In genomic region chr12:98724224-98724623, GRCm38 (mm10) we compare ENCODE assay signal across 18 mouse cellular contexts. TPM values are rescaled to one million over a fixed set of nuclear protein-coding genes. Genes with fewer than 3 reads are reported as not detected.
DNase-seq lines count a peak whose midpoint lies in the region; ATAC-seq and TF ChIP-seq lines count a peak whose summit lies in the region.
"Had no signal": no experiment of that assay in that cellular context is flagged by ENCODE, and none has a peak within 500 bp of the region (broad histone marks: within the 10 kb centered on the region; RNA-seq: fewer than 3 reads in every experiment).

No protein-coding gene starts in this region.

- WGBS in liver, adult 2 months = 22% methylated on average over 7 of the region's 7 CpGs
- 84% methylated on average over 7 of the region's 7 CpGs for WGBS in liver, postnatal 0 days (ENCODE audit: insufficient replicate concordance)

- no peak for TF ChIP-seq CTCF in liver, adult 2 months (IDR thresholded peaks at IDR 0.05; ENCODE audit: low read depth, low read length)
- no peak for TF ChIP-seq CTCF in liver, postnatal 0 days (IDR thresholded peaks at IDR 0.05; ENCODE audit: low read depth)

- H3K36me3 ChIP-seq in liver, adult 2 months (ENCODE audit: control insufficient read depth, insufficient read depth, low read length) = no peaks in the 10 kb centered on the region
- H3K36me3 ChIP-seq in liver, postnatal 0 days (replicated peaks; ENCODE audit: insufficient read depth, low read length) = no peaks in the 10 kb centered on the region

- peak; percentile 90 for DNase-seq in liver, adult 2 months (ENCODE audit: extremely low read depth, low read depth, low spot score)
- DNase-seq in liver, postnatal 0 days = no peak
- DNase-seq: adrenal gland, adult 2 months; adrenal gland, adult 8-10 months; adrenal gland, postnatal 10 days; adrenal gland, postnatal 14 days; adrenal gland, postnatal 25 days; adrenal gland, postnatal 36 days; B cell, adult 2 months; cerebellum, adult 11 months; cerebellum, adult 11-12 months; cerebellum, adult 18-20 months; cerebellum, adult 2 months had no signal

- no peak for TF ChIP-seq POLR2A in liver, adult 2 months (IDR thresholded peaks at IDR 0.05; ENCODE audit: extremely low read depth, insufficient read depth, low read length)

- no peak for ATAC-seq in liver, postnatal 0 days
- ATAC-seq: activated CD4-positive, CD25-positive, alpha-beta regulatory T cell, adult 4 months; CD4-positive, CD25-positive, alpha-beta regulatory T cell, adult 4 months had no signal

- peaks cover 31% of the 10 kb centered on the region for H3K4me1 ChIP-seq in liver, adult 2 months (ENCODE audit: control insufficient read depth, insufficient read depth, low read length)
- H3K4me1 ChIP-seq in liver, postnatal 0 days (ENCODE audit: insufficient read depth) = peaks cover 5% of the 10 kb centered on the region; the same call in 1 of the 2 replicates

- H3K27ac ChIP-seq in liver, adult 2 months (replicated peaks; ENCODE audit: insufficient read depth, low read depth, low read length) = peak overlapping the region; percentile 60
- H3K27ac ChIP-seq in liver, postnatal 0 days (ENCODE audit: low read depth) = no peak overlapping the region

- no peaks in the 10 kb centered on the region for H3K27me3 ChIP-seq in liver, adult 2 months (ENCODE audit: control insufficient read depth, insufficient read depth, low read length)
- no peaks in the 10 kb centered on the region for H3K27me3 ChIP-seq in liver, postnatal 0 days (ENCODE audit: insufficient read depth, low read length)
- H3K27me3 ChIP-seq: CH12.LX, Patski had no signal

- H3K79me2 ChIP-seq in liver, adult 2 months (ENCODE audit: control insufficient read depth, insufficient read depth, low read length) = peaks cover 19% of the 10 kb centered on the region; the same call in 1 of the 2 replicates

- no peak for TF ChIP-seq EP300 in liver, postnatal 0 days (IDR thresholded peaks at IDR 0.05; ENCODE audit: low read depth)

- H3K4me2 ChIP-seq in liver, postnatal 0 days (ENCODE audit: low read depth, low read length) = no peak overlapping the region

- no peak overlapping the region for H3K4me3 ChIP-seq in liver, adult 2 months (ENCODE audit: insufficient read depth, low read depth, low read length)
- H3K4me3 ChIP-seq in liver, postnatal 0 days (ENCODE audit: low read depth, low read length) = no peak overlapping the region

- H3K9ac ChIP-seq in liver, adult 2 months (ENCODE audit: low read depth, low read length) = no peak overlapping the region
- H3K9ac ChIP-seq in liver, postnatal 0 days (replicated peaks) = no peak overlapping the region

- H3K9me3 ChIP-seq in liver, postnatal 0 days (ENCODE audit: low read length) = no peaks in the 10 kb centered on the region
- H3K9me3 ChIP-seq: G1E had no signal

RNA-seq across cellular contexts. Expression of gene Ptpn21, which starts 13.0 kb away (rescaled TPM):
- 5.9 and 10.1 TPM in 2 replicates for total RNA-seq in liver, adult 2 months (2014; rRNA removed)
- polyA plus RNA-seq in liver, adult 2 months (2012; rRNA removed) = 10.4 and 12.2 TPM in 2 replicates
- 4.0 and 4.1 TPM in 2 replicates for polyA plus RNA-seq in liver, postnatal 0 days (2015; fragmentation: Nextera tagmentation; extraction: Ambion mirVana)

RNA-seq across cellular contexts. Expression of gene Zc3h14, which starts 22.5 kb away (rescaled TPM):
- 47.1 and 53.7 TPM in 2 replicates for total RNA-seq in liver, adult 2 months (2014; rRNA removed)
- polyA plus RNA-seq in liver, adult 2 months (2012; rRNA removed) = 21.9 and 22.7 TPM in 2 replicates
- polyA plus RNA-seq in liver, postnatal 0 days (2015; fragmentation: Nextera tagmentation; extraction: Ambion mirVana) = 28.8 and 29.2 TPM in 2 replicates
